Mouse (Mus musculus) granulocyte monocyte progenitor cell, adult 5-6 weeks (primary cell): ENCODE measurements at regions not wholly inside any gene's neighbourhood (a gene's known extent, or its start where the extent isn't known, plus 50 kb on each side); places are given as distances from the start of the nearest gene placed in this dataset.

ENCODE experiments used
- ATAC-seq: replicated peaks from 2 replicates; pipeline ENCODE4 v1.8.0; 2016; ENCODE audit warnings: mild to moderate bottlenecking, moderate TSS enrichment, inconsistent platforms; ENCODE audit not compliant: poor library complexity, severe bottlenecking

DNA sequence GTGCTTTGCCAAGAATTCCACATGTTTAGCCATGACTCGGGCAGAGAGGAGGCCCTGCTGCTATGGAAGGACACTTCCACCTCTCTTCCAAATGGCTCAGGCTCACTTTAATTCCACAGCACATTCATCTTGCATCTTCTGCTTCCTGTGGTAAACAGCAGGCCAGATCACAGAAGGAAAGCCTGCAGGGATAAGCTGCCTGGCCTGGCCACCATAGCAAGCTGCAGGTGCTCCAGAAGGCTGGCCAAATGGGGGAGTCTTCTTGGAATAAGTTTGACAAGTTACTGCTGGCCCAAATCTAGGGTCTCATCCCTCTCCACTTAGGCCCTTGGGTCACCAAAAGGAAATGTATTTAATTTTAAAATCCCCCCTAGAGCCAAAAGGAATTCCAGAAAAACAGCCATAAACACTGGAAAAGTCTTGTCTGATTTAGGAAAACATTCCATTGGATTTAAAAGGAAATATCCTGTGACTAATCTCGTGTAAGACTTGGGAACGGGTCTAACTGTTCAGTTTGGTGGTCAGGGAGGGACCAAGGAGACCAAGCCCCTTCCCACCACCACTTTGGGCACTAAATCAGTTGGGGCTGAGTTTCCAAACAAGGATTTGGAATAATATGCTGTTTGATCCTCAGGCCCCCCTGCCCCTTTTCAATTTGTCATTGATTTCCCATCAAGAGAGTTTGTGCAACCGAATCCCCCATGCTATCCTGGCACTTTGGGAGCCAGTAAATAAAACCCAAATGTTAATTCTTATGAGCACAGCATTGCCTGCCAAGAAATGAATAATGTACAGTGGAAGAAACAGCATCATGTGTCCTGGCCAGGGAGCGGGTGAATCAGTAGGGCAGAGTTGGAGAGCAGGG is 117.6 kb upstream of the Habp2 start:
- no peak for ATAC-seq

DNA sequence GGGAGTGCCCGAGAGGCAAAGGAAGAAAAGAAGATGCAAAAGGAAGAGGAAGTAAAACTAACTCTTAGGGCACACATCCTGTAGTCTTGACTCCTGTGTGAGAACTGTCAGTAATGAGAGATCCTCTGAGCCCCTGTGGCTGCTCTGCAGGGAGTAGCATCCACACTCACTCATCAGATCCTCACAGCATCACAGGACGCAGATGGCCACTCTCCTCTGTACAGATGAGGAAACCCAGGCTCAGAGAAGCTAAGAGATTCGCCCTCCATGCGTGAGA is 117.0 kb upstream of the Habp2 start:
- ATAC-seq = peak; percentile 82

DNA sequence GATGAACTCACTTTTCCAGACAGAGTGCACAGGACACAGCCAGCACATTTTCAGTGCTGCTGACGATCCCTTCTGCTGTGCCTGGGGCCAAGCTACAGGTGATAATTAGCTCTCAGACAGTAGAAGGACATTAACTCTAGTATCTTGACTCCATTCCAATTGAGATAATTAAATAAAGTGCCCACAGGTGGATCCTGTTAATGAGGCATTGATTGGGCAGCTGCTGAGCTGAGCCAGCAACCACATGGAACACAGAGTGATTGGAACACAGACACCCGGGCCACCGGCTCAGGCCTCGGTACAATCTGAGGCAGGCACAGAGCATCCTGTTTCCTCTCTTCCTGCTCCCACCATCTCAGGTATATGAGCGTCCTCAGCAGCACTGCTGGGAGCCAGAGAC is 114.5 kb upstream of the Habp2 start:
- ATAC-seq = no peak

DNA sequence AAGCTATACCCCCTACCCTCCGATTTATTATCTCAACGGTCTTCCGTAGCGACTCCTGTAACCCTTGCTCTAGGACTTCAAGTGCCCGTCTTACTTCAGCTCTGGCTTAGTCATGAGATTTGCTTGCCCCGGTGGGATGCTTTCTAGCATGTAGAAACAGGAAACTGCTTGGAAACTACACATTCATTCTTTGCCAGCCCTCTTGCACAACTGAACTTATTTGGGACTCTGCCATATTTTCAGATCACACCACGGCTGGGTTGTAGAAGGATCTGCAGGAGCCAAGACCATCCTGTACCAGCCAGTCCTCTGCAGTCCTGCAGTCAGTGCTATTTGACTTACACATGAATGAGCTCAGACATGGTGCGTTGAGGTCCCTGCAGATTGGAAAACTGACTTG is 110.9 kb upstream of the Habp2 start:
- ATAC-seq = peak; percentile 89

DNA sequence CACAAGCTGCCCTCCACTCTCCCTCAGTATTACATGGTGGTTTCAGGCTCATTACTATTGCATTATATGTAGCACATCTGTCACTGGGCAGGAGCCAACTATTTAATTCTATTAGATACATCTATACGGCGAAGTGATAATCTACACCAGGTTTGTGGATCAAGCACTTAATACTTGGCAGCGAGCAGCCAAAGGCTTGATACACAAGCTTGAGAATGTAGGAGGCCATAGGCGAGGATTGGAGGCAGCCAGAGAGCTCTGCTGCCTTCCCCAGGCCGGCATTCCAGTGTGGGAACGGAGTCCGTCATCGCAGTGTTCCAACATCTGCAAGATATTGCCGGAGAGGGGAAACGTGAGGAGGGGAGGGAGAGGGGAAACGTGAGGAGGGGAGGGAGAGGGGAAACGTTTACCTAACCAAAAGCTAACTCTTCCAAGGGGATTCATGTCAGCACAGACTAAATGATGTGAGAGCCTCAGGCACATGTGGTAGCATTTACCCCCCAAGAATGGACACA is 109.6 kb upstream of the Habp2 start:
- no peak for ATAC-seq

DNA sequence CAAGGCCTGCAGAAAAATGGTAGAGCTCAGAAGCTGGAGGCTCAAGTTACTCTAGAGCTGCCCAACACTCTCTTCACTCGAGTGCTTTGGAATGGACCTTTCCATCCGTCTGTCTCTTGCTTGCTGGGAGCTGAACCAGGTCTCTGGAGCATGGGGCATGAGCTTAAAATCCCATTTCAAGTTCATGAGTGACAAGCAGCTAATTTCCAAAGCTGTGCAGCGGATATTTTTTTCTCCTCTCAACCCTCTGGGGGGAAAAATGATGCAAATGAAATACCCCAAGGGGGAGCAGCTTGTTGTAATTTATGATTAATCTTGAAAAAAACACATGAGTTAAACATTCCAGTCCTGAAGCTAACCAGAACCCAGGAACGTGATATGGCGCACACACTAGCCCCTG is 101.2 kb upstream of the Habp2 start:
- ATAC-seq = no peak

DNA sequence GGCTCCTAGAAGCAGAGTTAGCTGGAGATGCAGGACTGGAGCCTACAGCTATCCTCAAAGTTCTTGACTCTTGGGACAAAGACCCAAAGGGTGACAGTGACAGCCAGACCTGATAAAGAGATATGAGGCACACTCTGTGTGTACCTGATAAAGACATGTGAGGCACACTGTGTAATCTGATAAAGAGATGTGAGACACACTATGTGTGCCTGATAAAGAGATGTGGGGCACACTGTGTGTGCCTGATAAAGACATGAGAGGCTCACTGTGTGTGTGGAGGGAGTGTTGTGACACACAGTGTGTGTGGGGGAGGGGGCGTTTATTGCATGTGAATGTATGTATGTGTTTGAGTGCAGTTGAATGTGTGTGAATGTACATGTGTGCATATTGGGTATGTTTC is 97.8 kb upstream of the Habp2 start:
- no peak for ATAC-seq

DNA sequence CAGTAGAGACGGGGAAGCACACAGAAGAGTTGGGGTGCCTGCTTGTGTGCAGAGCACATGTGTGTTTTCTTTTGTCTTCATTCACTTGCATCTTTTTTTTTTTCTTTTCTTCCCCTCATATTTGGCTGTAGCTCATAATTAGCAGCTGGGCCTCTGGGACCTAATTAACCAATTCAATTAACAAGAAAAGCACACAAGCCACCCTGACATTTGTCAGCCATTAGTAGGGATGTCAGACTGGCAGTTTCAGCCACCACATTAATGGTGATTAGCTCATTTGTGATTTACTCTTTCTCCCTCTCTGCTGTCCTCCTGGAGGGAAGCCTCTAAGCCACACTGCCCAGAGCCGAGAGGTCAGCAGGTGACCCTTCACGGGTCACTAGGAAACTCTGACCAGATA is 96.7 kb upstream of the Habp2 start:
- ATAC-seq = no peak

DNA sequence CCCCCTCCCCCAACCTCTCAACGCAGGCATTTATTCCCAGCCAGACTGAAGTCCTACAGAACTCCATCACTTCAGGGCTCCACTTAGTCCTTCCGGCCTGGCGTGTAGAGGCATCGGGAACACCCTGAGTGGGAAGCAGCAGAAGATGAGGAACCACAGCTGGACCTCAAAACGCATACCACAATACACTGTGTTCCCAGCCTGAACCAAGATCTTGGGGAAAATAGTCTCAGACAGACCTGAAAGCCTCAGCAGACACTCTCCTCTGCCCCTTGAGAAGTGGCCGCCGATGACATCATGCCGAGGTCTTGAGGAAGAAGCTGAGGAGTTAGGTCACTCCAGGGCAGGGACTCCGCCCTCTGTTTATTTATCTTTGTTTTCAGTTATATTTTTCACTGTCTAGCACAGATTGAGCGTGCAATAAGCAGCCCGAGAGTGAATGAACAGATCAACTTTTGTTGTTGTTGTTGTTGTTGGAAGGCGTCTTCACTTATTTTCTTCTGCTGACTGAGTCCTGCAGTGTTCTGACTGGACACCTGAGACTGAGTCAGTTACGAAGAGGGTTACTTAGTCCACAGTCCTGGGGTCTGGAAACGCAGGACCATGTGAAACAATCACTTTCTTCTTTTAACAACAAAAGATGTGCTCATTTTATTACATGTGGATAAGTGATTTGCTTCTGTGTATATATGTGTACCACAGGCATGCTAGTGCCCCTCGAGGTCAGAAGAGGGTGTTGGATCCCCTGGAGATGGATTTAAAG is 88.3 kb upstream of the Habp2 start:
- no peak for ATAC-seq

DNA sequence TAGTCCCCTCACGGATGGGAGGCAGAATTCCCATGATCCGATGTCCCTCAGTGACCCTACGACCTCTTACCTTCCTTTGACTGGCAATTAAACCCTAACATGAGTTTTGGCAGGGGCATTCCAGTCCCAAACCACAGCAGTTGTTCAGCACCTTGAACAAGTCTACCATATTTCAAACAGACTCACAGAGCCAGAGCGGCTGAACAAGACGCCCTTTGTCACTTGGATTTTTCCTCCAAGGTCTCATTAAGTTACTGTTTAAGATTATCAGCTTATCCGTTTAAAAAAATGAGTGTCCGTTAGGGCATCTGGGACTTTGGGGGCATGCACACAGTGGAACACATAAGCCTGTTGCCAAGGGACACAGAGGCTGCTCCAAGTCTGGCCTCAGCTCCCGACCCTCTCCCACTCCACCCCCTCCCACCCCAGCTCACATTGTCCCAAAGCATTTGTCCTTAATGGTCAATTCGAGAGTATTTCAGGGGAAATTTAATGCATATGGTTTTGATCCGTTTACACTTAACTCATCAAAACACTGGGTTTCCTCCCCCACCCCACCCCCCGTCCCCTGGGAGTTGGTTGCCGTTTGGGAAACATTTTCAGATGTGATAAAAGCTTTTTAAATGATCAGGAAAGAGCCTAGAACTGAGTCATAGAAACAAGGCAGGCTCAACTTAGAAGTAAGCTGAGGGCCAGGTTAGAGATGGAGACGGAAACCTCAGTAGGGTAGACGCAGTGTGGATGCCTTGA is 87.4 kb upstream of the Habp2 start:
- ATAC-seq = no peak

DNA sequence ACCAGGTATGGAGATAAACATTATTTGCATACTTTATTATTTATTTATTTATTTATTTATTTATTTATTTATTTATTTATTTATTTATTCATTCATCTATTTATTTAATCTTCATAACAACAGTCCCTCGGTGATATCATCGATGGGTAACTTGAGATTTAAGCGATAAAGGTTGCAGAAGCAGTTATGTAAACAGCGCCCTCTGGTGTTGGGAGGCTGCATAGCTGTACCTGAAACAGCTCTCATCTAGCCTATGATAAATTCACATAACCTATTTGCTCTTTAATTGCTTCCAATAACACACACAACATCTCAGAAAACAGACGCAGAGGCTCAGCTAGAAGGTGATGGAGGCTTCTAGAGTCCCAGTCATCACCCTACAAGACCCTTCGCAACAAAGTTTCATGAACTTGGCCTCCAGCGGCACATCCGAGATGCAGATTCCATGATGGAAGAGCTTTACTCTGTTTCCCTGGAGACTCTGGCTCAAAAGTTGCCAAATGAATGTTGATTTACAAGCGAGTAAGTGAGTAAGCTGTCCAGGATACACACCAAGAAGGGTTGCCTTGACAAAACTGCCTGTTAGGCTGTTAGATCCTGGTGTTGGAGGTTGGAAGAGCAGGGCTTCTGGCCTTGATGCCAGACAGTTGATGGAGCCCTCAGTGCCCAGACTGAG is 85.8 kb upstream of the Habp2 start:
- no peak for ATAC-seq

DNA sequence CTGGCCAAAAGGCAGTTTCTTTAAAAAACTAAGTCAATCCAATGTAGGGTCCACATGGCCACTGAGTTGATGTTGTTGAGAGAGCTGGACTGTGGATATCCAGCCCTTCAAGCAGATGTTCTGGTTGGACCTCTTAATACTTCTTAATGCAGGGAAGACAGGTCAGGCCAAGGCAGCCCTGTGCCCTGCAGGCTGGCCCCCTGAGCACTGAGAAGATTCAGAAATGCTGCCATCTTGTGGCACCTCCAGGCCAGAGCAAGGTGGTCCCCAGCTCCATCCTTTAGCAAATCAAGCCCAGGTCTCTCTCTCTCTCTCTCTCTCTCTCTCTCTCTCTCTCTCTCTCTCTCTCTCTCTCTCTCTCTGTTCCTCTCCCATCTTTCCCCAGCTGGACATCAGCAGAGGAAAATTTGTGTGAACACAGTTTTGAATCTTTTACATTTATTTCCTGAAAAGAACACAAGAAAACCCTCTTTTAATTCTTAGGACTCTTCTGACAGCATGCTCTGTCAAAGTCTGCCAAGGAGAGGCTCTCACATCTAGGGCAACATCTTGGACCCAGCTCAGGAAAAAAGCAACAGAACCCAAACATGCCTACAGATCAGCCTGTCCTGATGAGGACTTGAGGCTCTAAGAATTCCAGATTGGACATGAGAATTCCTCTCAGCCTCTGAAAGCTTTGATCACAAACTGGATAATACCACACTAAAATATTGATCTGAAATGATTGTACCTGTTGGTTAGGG is 85.0 kb upstream of the Habp2 start:
- peak; percentile 78 for ATAC-seq

DNA sequence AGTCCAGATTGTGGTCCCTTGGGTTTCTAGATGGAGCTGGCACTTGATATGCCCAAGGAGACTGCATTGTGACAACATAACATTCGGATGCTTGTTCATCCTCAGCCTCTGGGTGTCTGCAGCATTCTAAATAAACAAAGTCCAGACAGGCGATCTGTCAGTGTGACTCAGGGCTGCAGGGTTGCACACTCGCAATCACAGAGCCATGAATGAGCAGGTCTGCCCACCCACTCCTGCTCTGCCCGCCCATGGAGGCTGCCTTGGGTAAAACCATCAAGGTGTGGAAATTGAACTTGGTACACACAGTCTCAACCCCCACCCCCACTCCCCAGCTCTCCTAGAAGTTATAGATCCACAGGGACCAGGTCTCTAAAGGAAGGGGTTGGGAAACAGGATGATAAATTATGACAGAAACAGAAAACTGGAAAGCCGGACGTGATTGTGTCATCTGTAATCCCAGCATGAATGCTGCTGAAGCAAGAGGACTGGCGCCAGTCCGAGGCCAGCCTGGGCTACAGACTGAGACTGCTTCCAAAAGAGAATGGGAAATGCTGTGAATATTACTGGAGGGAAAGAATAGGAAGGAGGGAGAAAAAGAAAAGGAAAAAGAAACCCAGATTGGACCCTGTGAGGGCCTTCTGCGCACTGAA is 84.3 kb upstream of the Habp2 start:
- ATAC-seq = no peak

DNA sequence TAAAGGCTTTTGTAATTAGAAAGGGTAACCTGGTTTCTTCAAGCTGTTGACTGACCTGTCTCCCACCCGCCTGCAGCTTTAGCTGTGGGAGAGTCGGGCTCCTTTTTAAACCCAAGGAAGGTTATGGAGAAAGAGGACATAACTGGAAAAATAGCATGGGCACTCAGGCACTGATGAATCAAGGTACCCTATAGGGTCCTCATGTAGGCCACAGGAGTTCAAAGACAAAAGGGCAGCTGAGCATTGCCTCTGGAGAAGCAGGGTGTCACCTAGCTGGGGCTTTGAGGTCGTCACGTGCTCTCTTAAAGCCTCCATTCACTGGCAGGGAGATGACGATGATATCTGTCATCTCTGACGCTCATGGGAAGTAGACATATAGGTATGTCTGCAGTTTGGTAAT is 68.4 kb upstream of the Habp2 start:
- no peak for ATAC-seq

DNA sequence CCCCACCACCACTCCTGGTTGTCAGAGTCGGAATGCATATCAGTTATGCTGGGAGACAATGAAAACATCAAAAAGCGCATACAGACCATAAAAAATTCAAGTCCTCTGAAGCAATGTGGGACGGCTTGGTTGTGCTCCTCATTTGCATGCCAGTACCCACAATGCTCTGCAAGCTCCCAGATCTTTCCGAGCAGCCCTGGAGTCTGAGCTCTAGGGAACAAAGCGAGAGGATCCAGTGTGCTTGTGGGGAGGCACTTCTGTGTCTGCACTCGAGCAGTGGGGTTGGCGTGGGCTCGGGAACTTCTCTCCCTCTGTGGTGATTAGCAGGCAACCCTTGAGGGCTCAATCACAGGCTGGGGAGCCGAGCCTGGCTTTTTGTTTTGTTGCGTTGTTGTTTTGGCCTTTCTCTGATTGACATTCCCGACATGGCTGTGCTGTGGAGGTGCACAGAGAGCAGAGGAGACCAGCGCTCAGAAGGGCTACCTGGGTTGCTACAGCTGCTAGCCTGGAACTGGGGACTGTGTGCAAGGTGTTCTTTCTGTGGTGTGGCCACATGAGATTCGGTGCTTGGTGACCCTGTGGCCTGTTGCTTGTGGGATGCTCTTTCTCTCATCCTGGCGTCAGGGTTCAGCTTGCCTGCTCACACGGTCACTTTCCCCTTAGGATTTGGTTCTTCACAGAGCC is 66.1 kb upstream of the Habp2 start:
- ATAC-seq = no peak

DNA sequence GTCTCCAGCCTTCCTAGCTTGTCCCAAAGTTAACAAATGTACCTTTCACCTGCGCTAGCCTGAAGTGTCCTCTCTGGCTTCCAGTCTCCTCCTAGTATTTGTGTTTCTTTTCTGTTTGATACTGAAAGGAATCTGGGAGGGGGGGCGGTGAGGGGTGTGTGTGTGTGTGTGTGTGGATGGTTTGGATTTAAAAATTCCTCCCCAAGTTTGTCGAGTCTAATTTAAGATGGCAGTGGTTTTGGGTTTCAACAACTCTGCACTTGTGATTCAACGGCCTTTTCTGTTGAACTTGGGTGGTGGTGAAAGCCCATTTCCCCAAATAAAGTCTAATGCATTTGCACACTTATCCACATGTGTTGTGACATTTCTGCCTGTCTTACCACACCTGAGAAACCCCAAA is 64.4 kb upstream of the Habp2 start:
- ATAC-seq = no peak

DNA sequence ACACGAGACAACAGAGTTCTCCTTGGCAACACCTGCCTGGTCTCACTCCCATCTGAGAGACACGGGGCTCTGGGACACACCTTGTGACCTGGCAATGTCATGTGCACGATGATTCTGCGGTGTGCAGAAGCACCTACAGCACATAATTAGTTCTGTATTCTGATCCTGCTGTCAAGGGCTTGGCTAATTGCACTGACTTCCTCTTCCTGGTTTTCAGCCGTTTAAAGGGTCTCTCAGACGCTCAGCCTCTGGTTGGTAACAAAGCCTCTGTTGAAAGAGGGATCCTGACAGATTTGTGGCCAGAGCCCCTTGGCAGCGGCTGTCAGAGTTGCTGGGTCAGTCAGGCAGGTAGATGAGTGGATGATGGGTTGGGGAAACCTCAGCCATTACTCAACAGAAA is 61.9 kb upstream of the Habp2 start:
- peak; percentile 74 for ATAC-seq

DNA sequence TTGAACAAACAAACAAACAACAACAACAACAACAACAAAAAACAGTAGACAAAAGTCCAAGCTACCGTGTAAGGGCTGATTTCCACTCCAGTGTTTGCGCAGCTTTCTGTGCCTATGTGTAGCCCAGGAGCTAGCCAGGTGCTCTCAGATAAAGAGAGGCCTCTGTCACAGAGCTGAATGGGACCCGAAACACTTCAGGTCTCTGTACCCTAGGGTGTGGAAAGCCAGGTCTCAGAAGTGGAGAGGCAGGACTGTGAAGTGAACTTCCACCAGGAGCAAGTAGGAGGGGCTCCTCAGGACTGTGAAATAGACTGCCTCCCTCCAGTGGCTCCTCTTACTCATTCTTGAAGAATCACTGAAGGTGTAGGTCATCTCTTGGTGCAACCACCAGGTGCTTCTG is 61.4 kb upstream of the Habp2 start:
- ATAC-seq = no peak

DNA sequence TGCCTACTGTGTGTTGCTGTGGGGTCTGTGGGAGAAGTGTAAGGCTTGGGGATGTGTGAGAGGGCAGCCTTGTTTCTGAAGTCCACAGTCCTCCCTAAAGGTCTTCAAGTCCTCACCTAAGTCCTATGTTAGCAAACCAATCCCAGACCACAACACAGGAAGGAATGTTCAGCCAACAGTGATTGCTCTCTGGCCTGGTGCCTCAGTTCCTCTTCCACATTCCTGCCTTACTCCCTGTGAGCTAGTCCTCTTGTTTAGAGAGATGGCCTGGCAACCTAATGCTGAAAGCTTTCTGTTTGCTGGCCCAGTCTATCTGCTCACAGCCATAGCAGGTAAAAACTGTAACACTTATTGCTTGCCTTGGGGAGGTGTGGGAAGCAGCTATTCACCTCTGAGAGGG is 58.4 kb upstream of the Habp2 start:
- ATAC-seq = no peak
